Mouse (Mus musculus): ENCODE results near the gene Rgcc. TPM values are rescaled to one million over a fixed set of nuclear protein-coding genes. Genes with fewer than 3 reads are reported as not detected.

Gene Rgcc
- total RNA-seq (2017), result 7.0 to 54.6 TPM (median 29.0 TPM) in 3 replicates

DNA sequence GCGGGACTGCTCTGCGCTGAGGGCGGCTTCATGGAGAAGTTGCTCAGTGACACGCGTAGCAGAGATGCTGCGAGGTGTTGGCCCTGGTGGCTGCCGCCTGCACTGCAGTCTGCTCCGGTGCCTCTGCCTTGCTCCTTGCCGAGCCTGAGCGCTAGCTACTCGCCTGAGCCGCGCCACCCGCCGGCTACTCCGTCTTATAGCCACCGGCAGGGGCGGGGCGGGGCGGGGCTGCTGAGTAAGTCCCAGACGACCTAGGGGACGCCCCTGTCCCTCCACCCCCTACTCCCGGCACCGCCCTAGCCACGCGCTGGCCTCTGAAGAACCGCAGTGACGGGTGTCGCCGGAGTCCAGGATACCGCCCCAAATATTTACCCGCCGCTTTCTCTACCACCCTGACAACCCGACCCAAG, at the start of gene Rgcc:
Gene Rgcc, minus strand, starts transcription at position 180 of the 410 bp plus-strand sequence.
- ATAC-seq (replicated peaks; ENCODE audit: insufficient number of reproducible peaks, low FRiP score, low TSS enrichment, poor library complexity, severe bottlenecking), result peak; percentile 90

DNA sequence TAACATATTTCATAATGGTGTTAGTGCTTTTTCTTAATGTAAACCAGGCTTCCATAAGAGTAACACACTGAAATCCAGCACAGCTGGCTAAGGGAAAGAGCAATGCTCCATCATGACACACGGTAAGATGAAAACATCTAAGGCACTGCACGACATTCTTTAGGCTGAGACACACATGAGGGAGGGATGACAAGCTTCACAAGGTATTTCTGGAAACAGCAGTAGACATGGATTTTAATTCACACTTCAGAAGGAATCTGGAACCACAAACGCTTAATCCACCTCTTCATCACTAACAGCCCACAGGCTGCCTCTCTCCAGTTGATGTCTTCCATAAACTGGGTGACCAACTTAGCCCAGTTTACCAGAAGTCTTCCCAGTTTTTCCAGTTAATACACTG, 44.9 kb upstream of the Rgcc start:
- ATAC-seq (replicated peaks; ENCODE audit: insufficient number of reproducible peaks, low FRiP score, low TSS enrichment, poor library complexity, severe bottlenecking), result no peak

DNA sequence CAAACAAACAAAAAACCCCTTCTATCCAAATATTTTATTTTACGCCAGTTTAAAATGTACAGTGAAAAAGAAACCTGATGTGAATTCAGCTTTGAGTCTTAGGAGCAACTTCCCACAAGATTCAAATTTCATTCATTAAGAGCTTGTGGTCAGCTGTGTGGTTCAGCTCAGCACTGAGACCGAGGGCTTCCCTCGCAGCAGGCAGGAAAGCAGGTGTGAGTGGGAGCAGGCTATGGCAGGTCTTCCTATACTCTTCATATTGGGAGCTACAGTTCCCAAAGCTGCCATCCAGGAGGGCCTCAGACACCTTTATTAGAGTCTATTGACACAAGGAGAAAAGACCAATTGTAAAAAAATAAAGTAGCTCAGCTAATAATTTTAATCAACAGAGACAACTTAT, 34.2 kb upstream of the Rgcc start:
- no peak for ATAC-seq (replicated peaks; ENCODE audit: insufficient number of reproducible peaks, low FRiP score, low TSS enrichment, poor library complexity, severe bottlenecking)

DNA sequence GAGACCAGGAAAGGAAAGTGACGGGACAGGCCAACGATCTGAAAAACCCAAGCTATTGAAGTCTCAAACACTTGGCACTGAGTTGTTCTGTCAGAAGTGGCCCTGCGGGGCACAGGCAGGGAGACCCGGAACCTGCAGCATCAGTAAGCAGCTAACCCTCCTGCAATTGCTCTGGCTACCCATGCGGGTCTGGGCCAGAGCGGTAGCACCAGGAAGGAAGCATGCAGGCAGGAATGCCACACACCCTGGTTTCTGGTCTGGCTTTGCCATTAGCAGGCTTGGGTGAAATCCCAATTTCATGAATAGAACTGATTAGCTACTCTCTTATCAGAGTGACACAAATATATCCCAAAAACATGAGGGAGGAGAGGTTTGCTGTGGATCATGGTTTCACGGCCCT, 30.5 kb upstream of the Rgcc start:
- ATAC-seq (replicated peaks; ENCODE audit: insufficient number of reproducible peaks, low FRiP score, low TSS enrichment, poor library complexity, severe bottlenecking), result no peak

DNA sequence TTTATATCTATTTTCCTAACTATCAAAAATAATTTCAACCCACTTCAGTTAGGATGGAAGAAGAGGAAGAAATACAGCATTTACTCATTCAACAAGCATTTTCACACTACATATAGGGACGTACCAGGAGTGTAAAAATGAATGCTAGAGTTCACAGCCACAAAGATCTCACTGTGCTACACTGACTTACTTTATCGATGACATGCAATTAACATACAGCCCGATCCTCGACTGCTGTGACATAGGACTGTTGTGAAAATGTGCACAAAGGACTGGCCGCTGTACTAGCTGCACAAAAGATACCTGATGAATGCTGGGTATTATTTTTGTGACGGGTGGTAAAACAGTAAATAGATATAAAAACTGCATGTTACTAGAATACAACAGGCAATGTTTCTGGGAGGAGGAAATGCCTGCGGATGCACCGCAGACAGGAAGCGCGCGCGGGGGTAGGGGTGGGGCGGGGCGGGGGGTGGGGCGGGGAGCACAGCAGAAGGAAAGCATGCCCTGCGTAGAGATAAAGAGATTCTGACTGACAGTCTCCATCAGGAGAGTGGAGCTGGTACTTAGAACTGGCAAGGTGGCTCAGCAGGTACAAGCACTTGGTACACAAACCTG, 29.6 kb upstream of the Rgcc start:
- ATAC-seq (replicated peaks; ENCODE audit: insufficient number of reproducible peaks, low FRiP score, low TSS enrichment, poor library complexity, severe bottlenecking), result peak; percentile 30

DNA sequence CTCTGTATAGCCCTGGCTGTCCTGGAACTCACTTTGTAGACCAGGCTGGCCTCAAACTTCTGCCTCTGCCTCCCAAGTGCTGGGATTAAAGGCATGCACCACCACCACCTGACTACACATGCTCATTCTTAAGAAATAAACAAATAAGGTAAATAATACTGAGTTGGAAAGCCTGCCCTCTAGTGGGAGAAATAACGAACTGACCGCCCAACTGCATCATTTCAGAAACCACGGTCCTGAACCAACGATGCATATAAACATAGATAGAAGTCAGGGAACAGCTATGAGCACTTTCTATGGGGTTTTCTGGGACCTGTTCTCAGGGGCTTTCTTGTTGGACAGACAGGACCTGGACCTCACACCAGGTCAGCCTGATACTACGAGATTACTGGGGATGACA, 25.6 kb upstream of the Rgcc start:
- peak; percentile 41; the same call in 1 of the 2 replicates for ATAC-seq (replicated peaks; ENCODE audit: insufficient number of reproducible peaks, low FRiP score, low TSS enrichment, poor library complexity, severe bottlenecking)

DNA sequence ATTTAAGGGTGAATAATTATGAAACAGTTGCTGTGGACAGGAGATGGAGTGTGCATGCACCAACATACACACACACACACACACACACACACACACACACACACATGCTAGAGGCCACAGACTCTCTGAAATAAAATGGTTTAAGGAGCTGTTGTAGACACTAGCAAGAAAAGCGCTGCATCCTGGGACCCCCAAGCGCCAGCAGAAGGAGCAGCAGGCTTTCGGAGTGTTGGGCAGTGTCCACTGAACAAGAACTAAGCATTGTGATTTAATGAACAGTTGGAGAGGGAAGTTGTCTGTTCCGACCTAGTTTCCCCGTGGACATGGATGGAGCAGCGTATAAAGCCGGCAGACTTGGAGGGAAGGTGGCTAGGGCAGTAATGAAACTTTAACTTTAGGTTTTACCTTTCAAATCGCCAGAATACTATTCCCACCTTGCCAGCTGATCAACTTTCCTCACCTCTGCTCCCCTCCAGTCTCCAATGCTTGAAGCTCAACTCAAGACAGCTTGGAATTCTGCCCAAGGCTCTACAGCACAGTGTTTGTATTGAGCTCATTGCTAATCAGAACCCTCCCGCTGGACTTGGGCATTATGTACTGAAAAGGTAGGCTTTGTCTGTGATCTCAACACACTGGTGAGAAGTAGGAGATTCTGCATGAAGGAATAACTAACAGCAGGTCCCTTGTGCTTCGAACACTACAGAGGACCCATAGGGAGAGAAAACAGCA, 22.8 kb upstream of the Rgcc start:
- no peak for ATAC-seq (replicated peaks; ENCODE audit: insufficient number of reproducible peaks, low FRiP score, low TSS enrichment, poor library complexity, severe bottlenecking)

DNA sequence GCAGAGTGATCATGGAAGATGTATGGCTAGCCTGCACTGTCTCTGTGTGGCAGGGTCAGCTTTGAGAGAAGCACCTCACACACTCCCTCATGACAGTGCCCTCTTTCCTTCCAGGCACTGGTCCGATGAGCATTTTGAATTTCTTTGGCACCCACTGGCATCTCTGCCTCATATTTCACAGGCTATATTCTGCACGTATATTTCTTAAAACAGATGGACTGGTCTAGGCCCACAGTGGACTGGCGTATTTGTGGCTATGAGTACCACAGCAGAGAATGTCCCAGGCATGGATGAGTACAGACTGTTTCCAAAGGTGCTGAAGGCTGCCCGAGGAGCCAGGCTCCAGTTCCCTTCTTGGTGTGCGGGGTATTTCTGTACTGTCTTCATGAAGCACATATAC, 20.4 kb upstream of the Rgcc start:
- ATAC-seq (replicated peaks; ENCODE audit: insufficient number of reproducible peaks, low FRiP score, low TSS enrichment, poor library complexity, severe bottlenecking), result no peak

DNA sequence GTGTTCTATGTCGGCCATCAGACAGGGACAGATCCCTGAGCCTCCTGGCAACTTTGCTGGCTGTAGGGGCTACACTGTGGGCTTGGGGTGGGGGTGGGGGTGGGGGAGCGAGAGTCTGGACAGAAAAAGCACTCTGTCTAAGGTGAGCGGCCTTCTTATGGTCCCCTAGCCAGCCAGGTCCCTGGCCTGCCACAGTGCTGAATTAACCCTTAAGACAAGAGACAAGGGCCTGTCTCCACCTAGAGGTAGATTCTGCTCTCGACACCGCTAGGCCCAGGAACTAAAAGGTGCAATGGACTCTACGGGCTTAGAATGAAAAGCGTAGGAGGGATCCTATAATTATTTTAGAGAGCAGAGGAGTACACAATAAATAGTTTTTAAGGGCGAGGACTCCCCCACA, 19.7 kb upstream of the Rgcc start:
- no peak for ATAC-seq (replicated peaks; ENCODE audit: insufficient number of reproducible peaks, low FRiP score, low TSS enrichment, poor library complexity, severe bottlenecking)

DNA sequence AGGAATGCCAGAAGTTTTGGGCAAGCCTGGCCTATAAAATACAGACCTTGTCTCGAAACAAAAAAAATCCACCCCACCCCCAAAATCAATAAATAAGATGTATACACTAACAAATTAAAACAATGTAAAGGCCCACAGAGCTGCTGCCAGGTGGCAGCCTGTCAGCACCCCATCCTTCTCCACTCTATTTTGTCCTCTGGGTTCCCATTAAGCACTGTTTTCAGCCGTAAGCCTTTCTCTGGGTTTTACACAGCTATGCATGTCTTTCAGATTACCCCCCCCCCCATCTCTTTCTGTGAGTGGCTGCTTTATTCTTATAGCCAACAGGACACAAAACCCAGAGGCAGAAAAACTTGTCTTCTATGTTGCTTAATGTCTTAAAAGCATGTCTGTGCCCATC, 16.2 kb upstream of the Rgcc start:
- no peak for ATAC-seq (replicated peaks; ENCODE audit: insufficient number of reproducible peaks, low FRiP score, low TSS enrichment, poor library complexity, severe bottlenecking)

DNA sequence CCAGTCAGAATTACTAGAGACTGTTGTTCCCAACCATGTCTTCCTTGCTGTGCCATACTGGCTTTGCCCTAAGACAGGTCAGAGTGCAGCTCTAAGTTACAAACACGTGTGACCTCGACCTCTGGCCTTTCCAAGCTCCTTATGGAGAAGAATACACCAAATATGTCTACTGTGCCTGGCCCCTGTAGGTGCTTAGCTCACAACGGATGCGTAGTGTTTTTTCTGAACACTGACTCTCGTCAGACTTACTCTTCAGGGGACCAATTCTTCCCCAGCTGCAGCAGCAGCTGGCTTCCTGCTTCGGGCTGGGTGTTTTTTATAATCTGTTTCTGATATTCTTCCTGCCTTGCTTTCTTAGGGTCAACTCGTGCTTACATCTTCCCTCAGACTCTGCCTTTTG, 14.4 kb upstream of the Rgcc start:
- ATAC-seq (replicated peaks; ENCODE audit: insufficient number of reproducible peaks, low FRiP score, low TSS enrichment, poor library complexity, severe bottlenecking), result no peak

DNA sequence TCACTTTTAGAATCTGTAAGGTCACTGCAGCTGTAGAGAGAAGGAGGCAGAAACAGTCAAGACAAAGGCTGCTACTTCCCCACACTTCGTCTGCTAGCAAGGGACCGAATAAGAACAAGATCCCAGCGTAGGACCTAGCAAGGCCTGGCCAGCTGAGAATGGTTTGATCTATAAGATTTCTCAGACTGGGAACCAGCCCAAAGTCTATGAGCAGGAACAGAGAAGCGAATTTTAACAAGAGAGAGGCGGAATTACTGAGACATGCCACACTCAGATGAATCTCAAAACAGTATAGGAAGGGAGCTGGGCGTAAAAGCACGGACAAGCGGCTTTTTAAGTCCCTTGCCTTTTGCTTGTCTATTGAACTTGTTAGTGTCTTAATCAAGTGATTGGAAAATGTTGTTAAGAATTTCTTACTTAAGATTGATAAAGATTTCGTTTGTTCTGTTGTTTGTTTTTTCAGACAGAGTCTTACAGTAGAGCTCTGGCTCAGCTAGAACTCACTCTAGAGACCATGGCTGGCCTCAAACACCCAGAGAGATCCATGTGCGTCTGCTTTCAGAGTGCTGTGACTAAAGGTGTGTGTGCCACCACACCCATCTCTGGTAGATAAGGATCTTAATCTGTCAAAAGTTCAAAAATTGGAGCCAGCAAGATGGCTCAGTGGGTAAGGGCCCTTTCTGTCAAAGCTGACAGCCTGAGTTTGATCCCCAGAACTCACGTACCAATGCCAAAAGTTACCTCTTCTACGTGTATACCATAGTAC, 13.0 kb upstream of the Rgcc start:
- ATAC-seq (replicated peaks; ENCODE audit: insufficient number of reproducible peaks, low FRiP score, low TSS enrichment, poor library complexity, severe bottlenecking), result no peak

DNA sequence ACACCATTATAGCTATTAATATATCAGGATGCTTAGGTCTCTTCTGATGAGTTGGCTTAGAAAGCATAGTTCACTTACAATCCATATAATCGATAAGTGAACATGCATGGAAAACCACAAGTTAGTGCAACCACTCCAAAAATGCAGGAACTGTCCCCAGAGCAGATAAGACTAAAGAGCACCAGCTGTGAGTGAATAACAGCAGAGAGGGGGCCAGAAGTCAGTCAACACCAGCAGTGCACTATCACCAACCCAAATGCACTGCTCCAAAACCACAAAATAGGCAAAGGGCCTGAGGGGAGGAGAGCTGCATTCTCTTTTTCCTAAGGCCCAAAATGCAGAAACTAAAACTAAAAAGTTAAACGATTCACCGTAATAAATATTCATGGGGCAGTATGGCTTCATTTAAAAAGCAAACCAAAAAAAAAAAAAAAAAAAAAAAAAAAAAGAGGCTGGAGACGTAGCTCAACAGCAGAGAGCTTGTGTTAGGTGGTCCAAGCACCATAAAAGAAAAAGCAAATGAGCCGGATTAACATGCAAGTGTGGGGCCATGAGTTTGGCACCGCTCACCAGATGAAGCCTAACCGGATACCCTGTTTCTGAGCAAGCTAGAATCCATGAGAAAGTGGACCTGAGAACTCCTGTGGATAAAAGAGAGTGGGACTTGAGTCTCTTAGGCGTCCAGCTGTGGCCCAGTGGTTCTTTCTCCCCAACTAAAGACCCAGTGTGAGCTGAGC, 12.2 kb upstream of the Rgcc start:
- ATAC-seq (replicated peaks; ENCODE audit: insufficient number of reproducible peaks, low FRiP score, low TSS enrichment, poor library complexity, severe bottlenecking), result no peak

DNA sequence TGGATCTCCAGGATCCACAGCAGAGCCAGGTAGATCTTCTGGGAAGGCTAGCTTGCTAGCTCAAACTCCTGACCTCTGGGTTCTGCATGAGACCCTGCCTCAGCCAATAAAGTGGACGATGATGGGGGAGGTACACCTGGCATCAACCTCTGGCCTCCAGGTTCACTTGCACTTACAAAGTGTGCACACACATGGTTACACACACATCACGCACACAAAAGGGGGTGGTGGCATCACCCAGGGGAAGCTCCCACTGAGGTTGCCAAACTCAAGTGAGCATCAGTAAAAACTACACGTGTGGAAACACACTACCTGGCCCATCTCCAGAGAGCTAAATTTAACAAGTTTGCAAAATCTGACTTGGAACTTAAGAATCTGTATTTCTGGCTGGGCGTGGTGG, 11.3 kb upstream of the Rgcc start:
- ATAC-seq (replicated peaks; ENCODE audit: insufficient number of reproducible peaks, low FRiP score, low TSS enrichment, poor library complexity, severe bottlenecking), result no peak

DNA sequence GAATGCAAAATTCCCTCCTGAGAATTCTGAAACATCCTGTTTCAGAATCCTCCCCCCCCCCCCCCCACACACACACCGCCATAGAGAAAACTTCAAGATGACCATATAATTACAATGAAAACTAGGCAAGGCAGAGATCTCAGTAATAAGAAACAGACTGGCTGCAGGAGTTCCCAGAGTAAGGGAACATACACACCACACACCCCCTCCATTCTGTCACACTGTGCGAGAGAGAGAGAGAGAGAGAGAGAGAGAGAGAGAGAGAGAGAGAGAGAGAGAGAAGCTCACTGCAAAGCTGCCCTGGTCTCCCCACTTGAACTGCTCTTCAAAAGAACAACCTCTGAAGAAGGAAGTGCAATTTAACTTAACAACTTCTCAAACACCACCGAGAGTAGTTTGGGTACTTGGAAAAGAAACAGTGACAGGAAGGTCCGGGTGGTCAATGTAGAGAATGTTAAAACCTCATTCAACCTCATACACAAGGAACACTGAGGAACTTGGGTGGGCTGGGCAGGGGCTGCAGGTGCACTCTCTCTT, 10.5 kb upstream of the Rgcc start:
- ATAC-seq (replicated peaks; ENCODE audit: insufficient number of reproducible peaks, low FRiP score, low TSS enrichment, poor library complexity, severe bottlenecking), result no peak

DNA sequence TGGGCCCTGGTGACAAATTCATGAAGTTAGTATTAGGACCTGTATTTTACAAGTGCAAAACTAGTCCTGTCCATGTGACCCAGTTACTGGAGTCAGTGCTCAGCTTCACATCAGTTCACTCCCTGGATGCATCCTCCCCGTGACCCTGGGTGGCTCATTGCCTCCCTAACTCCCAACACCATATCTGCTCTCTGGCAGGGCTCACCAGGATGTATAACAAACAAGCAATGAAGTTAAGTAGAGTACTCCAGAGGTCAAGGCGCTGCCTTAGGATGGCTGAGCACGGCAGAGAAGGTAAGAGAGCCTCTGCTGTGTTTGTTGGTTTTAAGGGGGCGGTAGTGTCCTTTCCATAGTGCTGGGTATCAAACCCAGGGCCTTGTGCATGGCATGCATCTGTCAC, 7.7 kb upstream of the Rgcc start:
- no peak for ATAC-seq (replicated peaks; ENCODE audit: insufficient number of reproducible peaks, low FRiP score, low TSS enrichment, poor library complexity, severe bottlenecking)

DNA sequence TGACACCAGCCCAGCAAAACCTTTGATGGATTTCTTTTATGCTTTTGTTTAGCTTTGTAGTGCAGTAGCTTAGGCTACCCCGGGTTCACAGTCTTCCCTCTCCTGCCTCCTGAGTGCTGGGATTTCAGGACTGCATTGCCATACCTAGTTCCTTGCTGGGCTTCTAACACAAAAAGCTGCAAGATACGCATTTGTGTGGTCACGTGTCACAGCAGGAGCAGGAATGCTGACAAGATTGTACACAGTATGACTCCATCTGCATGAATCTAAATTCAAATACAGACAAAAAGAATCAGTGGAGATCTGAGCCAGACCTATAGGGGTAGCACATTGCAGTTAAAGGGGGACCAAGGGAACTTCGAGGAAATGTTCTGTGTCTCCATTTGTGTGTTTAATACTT, 6.9 kb upstream of the Rgcc start:
- ATAC-seq (replicated peaks; ENCODE audit: insufficient number of reproducible peaks, low FRiP score, low TSS enrichment, poor library complexity, severe bottlenecking), result no peak

DNA sequence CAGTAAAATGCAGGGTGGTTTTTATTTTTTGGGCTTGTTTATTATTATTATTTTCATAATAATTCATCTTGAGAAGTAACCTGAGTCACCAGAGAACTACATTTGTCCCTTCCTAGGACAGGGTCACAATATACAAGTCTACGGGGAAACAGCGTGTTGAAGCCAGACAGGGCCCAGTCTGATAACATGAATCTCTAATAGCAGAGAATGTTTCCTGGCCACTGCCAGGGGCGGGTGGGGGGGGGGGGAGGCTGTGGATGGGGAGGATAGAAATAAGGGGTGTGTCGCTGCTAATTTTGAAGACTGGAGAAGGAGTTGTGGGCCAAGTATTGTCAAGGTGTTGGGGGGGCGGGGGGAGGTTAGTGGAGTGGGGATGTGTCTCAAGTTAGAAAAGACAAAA, 6.5 kb upstream of the Rgcc start:
- no peak for ATAC-seq (replicated peaks; ENCODE audit: insufficient number of reproducible peaks, low FRiP score, low TSS enrichment, poor library complexity, severe bottlenecking)

DNA sequence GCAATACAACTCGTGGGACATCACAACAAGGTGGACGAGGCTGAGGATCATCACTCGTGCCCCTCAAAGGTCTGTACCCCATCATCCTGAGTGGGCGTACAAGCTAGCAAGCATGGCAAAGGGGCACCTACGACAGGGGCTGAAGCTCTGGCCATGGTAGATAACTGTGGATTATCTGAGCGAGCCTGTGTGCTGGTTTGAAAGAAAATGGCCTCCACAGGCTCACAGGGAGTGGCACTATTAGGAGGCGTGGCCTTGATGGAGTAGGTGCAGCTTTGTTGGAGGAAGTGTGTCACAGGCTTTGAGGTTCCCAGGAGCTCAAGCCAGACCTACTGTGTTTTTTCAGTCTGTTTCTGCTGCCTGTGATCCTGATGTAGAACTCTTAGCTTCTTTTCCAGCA, 5.7 kb upstream of the Rgcc start:
- no peak for ATAC-seq (replicated peaks; ENCODE audit: insufficient number of reproducible peaks, low FRiP score, low TSS enrichment, poor library complexity, severe bottlenecking)
